Mouse (Mus musculus) cerebellum, adult 2 months (tissue): ENCODE results near the gene Man1b1.
A peak's percentile ranks its signal among the peaks of the same experiment; 100 is the strongest.

Source experiments
- CTCF ChIP-seq: fragments of 200-500 bp; IDR thresholded peaks from 2 replicates; pipeline ENCODE4 v1.5.1; 2011; ENCODE audit warnings: low read depth, mild to moderate bottlenecking, control low read depth, low read length, moderate library complexity, borderline replicate concordance; ENCODE audit not compliant: insufficient read depth
- POLR2A ChIP-seq: fragments of 200-500 bp; IDR thresholded peaks from 2 replicates; pipeline ENCODE4 v1.6.1; 2011; ENCODE audit warnings: low read length, control low read depth, borderline replicate concordance; ENCODE audit not compliant: insufficient read depth

- TF ChIP-seq CTCF (no peak; the same call in 1 of the 2 replicates), POLR2A (0 out of 2 replicates have a peak, but pooled peaks have one; percentile 12)
Measured at GRCm38 (mm10) chr2:25395721-25396596, 63.8 kb downstream of the Man1b1 start, which contains the start of gene Entpd2.
